Mouse (Mus musculus) G1E-ER4 (cell line): ENCODE measurements around the gene Tsr1. TPM values are rescaled to one million over a fixed set of nuclear protein-coding genes. Genes with fewer than 3 reads are reported as not detected.

Experiments
- GATA1 ChIP-seq: IDR thresholded peaks from one replicate; pipeline ENCODE4 v1.8.0; 2012; ENCODE audit warnings: low read length, inconsistent platforms
- polyA plus RNA-seq: library from polyadenylated mRNA; stranded (reverse); fragments of >175 nt; gene quantifications from 2 replicates; pipeline ENCODE4 v1.2.3, GENCODE M21; 2012

The Tsr1 gene
- polyA plus RNA-seq, 1 experiment: 39.4 TPM

DNA sequence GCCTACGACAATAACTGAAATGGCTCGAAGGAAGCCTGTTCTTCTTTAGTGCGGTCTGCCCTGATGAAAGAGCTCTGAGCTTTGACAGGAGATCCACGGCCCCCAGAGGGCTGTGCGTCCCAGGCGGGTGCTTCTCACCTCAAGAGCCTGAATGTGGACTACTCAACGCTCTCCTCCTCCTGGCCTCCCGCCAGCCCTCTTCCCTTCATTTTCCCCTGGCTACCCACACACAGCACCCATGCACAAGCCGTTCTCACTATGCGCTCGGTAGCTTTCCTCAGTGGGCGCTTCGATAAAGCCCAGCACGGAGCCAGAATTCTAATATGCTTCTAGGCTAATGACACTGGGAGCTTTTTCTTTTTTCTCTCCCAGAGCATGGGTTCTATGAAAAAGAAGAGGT is 15.9 kb upstream of the Tsr1 start:
- no peak for TF ChIP-seq GATA1

DNA sequence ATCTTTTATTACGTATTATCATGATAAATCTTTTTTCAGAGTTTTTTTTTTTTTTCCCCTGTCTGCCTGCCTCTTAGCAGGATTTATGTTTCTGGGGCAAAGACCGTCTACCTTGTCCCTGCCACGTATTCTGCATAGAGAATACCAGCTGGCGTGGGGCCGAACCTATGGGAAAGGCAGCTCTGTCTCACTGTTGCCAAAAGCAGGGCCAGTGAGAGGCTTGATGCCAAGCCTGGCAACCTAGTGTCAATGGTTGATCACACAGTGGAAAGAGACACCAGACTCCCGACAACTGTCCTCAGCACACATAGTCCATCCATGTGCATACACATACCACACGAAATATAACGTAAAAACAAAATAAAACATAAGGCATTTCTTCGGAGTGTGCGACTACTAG is 14.8 kb upstream of the Tsr1 start:
- no peak for TF ChIP-seq GATA1

GRCm38 (mm10) chr11:74894619-74895018 is 3.3 kb upstream of the Tsr1 start:
- no peak for TF ChIP-seq GATA1

GRCm38 (mm10) chr11:74895980-74896900 is 1.6 kb upstream of the Tsr1 start:
- no peak for TF ChIP-seq GATA1

GRCm38 (mm10) chr11:74896901-74897677 is 782 bp upstream of the Tsr1 start, which contains the start of gene Sgsm2:
Gene Sgsm2 (minus strand): TSS chr11:74897060.
- TF ChIP-seq GATA1: no peak

GRCm38 (mm10) chr11:74898517-74898827 is 601 bp downstream of the Tsr1 start:
- no peak for TF ChIP-seq GATA1

GRCm38 (mm10) chr11:74901555-74901954 is 3.7 kb downstream of the Tsr1 start:
- no peak for TF ChIP-seq GATA1

- no peak for TF ChIP-seq GATA1
Observed at GRCm38 (mm10) chr11:74902416-74902815, 4.5 kb downstream of the Tsr1 start.

- no peak for TF ChIP-seq GATA1
Observed at GRCm38 (mm10) chr11:74907850-74908249, 10.0 kb downstream of the Tsr1 start.

- TF ChIP-seq GATA1: no peak
Observed at GRCm38 (mm10) chr11:74908618-74909399, 10.9 kb downstream of the Tsr1 start.

DNA sequence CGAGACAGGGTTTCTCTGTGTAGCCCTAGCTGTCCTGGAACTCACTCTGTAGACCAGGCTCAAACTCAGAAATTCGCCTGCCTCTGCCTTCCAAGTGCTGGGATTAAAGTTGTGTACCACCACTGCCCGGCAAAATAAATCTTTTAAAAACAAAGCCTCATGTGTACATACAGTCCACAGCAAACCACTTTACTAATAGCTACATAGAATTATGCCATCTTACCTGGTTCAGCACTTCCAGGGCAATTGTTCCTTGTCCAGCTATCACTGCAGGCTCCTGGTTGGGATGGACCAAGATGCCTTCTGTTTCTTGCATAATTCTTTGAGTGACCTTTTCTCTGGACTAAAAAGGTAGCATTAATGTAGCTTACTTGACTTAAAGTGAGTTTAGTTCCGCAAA is 12.1 kb downstream of the Tsr1 start:
- no peak for TF ChIP-seq GATA1

- TF ChIP-seq GATA1: no peak
Observed at GRCm38 (mm10) chr11:74912492-74912891, 14.6 kb downstream of the Tsr1 start.

GRCm38 (mm10) chr11:74919249-74919648 is 21.4 kb downstream of the Tsr1 start:
- TF ChIP-seq GATA1: no peak

GRCm38 (mm10) chr11:74924149-74924548 is 26.3 kb downstream of the Tsr1 start:
- TF ChIP-seq GATA1: no peak

GRCm38 (mm10) chr11:74925577-74926387 is 27.9 kb downstream of the Tsr1 start, which contains the start of the genes Smg6 and Srr:
Gene Smg6 (plus strand): TSS chr11:74925823.
Gene Srr (minus strand): TSS chr11:74925948.
- no peak for TF ChIP-seq GATA1
